Mouse (Mus musculus) bone marrow, adult 2 months (tissue): ENCODE measurements around the gene Uba52. TPM values are rescaled to one million over a fixed set of nuclear protein-coding genes. Genes with fewer than 3 reads are reported as not detected.

Source experiments
- H3K27ac ChIP-seq: fragments of 200-500 bp; 2 replicates; pipeline ENCODE4 v1.5.1; 2012; ENCODE audit warnings: low read depth, mild to moderate bottlenecking, control low read depth, inconsistent platforms, low read length; ENCODE audit not compliant: control insufficient read depth, poor library complexity, insufficient read depth
- H3K4me1 ChIP-seq: fragments of 200-500 bp; 2 replicates; pipeline ENCODE4 v1.6.1; 2011; ENCODE audit warnings: low read length; ENCODE audit not compliant: control insufficient read depth, insufficient read depth
- H3K4me3 ChIP-seq: fragments of 200-500 bp; replicated peaks from 2 replicates; pipeline ENCODE3; 2011; ENCODE audit warnings: mild to moderate bottlenecking, low read depth, low read length, control low read depth; ENCODE audit not compliant: control insufficient read depth
- CTCF ChIP-seq: fragments of 200-500 bp; IDR thresholded peaks from 2 replicates; pipeline ENCODE4 v1.5.1; 2011; ENCODE audit warnings: low read length, control low read depth; ENCODE audit not compliant: control insufficient read depth, insufficient read depth
- POLR2A ChIP-seq: fragments of 200-500 bp; IDR thresholded peaks from 2 replicates; pipeline ENCODE4 v1.6.1; 2011; ENCODE audit warnings: low read depth, mild to moderate bottlenecking, control low read depth, low read length, borderline replicate concordance; ENCODE audit not compliant: control insufficient read depth
- WGBS: fragments of 180-500 bp; shearing (Covaris S2); methylation state at CpG from one replicate; pipeline ENCODE4 v1.1.7; 2018; 5-methylcytosine and 5-hydroxymethylcytosine counted together
- polyA plus RNA-seq: library from polyadenylated mRNA; stranded (reverse); fragments of >200 nt; gene quantifications from 2 replicates; pipeline ENCODE4 v1.2.4, GENCODE M21; 2011; ENCODE audit warnings: low replicate concordance; ENCODE audit not compliant: missing spikeins, insufficient read depth, insufficient read length

Gene Uba52
- polyA plus RNA-seq, 1 experiment = 961 TPM

DNA sequence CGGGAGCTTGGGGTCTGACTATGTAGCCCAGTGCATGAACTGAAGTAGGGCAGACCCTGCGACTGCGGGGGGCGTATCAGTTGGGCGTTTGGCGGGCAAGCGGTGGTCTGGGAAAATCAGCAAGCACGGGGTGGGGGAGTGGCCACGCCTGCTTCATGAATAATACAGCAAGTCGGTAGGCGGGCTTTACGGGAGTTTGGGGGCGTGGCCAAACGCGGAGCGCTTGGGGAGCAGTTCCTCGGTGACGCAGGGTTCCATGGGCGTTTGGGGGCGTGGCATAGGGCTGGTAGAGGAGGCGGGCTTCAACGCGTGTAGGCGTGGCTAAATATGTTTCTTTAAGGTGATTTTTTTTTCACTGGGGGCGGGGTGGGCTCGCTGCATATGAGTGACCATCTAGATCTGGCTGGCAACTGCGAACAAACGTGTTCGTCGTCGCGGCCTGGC lies 28.1 kb upstream of the Uba52 start:
- WGBS = under 1% methylated on average over 32 of the region's 32 CpGs
- H3K4me1 ChIP-seq = peaks cover 7% of the 10 kb centered on the region
- peak overlapping the region; percentile 70 for H3K4me3 ChIP-seq
- H3K27ac ChIP-seq = peak overlapping the region; percentile 85
- TF ChIP-seq CTCF = no peak
- TF ChIP-seq POLR2A = no peak

DNA sequence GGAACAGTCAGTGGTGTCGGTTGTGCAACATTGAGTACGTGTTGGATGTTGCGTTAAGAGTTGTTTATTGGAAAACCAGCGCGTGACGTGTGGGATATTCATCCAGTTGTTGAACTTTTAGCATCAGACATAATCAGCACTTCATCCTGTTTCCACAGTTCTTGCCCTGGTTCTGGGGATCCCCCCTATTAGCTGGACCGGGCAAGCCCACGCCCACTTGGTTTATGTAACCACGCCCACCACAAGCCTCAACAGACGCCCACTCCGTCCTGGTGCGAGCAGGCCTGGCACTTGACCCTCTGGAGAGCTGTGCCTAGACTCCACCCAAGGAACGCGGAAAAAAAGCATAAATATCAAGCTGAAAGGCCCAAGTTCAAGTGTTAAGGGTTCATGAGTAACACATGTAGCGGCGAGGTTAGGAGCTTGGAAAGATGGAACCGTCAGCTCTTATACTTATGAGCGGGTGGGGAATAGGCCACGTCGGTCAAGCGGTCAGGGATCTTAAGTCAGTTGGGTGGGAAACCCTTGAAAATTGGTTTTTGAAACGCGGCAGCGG lies 27.5 kb upstream of the Uba52 start:
- H3K4me3 ChIP-seq = peak overlapping the region; percentile 68
- H3K4me1 ChIP-seq = peaks cover 4% of the 10 kb centered on the region; the same call in 1 of the 2 replicates
- H3K27ac ChIP-seq = peak overlapping the region; percentile 43
- TF ChIP-seq CTCF = no peak
- no peak for TF ChIP-seq POLR2A
- 11% methylated on average over 24 of the region's 24 CpGs for WGBS

GRCm38 (mm10) chr8:70535701-70536100 lies 25.1 kb upstream of the Uba52 start:
- H3K4me3 ChIP-seq = no peak overlapping the region
- no peak overlapping the region for H3K27ac ChIP-seq
- no peak for TF ChIP-seq POLR2A
- no peak for TF ChIP-seq CTCF
- peaks cover 4% of the 10 kb centered on the region; the same call in 1 of the 2 replicates for H3K4me1 ChIP-seq
- WGBS = 90% methylated on average over 2 of the region's 2 CpGs

- TF ChIP-seq CTCF (no peak), POLR2A (no peak)
- 83% methylated on average over 3 of the region's 3 CpGs for WGBS
- Histone ChIP-seq H3K4me1 (peaks cover under 1% of the 10 kb centered on the region; the same call in 1 of the 2 replicates), H3K27ac (no peak overlapping the region), H3K4me3 (no peak overlapping the region)
Observed at GRCm38 (mm10) chr8:70535221-70535620, 24.6 kb upstream of the Uba52 start.

GRCm38 (mm10) chr8:70534281-70534680 lies 23.7 kb upstream of the Uba52 start:
- Histone ChIP-seq H3K4me3 (no peak overlapping the region), H3K4me1 (no peaks in the 10 kb centered on the region; the same call in 1 of the 2 replicates), H3K27ac (no peak overlapping the region)
- no peak for TF ChIP-seq POLR2A
- no peak for TF ChIP-seq CTCF
- WGBS = 92% methylated on average over 12 of the region's 12 CpGs

DNA sequence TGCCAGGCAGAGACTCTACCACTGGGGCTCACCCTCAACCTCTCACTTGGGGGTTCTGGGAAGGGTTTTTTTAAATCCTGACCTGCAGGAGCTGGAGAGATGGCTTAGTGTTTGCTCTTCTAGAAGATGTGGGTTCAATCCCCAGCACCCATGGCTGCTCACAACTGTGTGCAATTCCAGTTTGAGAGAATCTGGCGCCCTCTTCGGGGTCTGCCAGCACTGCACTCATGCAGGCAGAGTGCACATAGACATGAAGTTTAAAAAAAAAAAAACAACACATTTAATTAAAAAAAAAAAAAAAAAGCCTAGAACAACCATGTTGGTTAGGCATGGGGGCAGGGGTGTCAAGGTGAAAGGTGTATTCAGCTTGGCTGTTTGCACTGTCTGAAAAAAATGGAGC lies 19.7 kb upstream of the Uba52 start:
- H3K4me3 ChIP-seq = no peak overlapping the region
- no peak overlapping the region for H3K27ac ChIP-seq
- TF ChIP-seq POLR2A (no peak), CTCF (no peak; the same call in 1 of the 2 replicates)
- H3K4me1 ChIP-seq = peaks cover 5% of the 10 kb centered on the region
- WGBS = 85% methylated on average over 2 of the region's 2 CpGs

DNA sequence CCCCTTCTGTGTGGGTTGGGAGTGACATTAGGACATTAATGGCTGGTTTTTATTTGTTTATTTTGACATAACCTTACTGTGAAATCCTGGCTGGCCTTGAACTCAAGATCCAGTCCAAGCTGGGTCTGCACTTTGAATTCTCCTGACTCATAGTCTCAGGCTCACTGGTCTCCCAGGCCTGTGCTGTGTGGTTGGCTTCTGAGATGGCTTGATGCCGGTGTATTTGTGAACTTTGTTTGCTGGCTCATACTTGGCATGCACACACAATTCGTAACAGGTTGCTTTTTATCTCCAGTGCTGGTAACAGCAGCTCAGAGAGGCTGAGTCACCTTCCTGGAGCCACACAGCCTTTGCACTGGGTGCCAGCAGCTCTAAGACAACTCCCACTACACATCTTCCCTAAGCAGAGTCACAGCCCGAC lies 19.1 kb upstream of the Uba52 start:
- H3K27ac ChIP-seq = no peak overlapping the region
- peaks cover 5% of the 10 kb centered on the region for H3K4me1 ChIP-seq
- no peak overlapping the region for H3K4me3 ChIP-seq
- WGBS = 65% methylated on average over 3 of the region's 3 CpGs
- TF ChIP-seq CTCF (no peak), POLR2A (no peak)

GRCm38 (mm10) chr8:70529299-70529698 lies 18.7 kb upstream of the Uba52 start:
- no peak overlapping the region for H3K27ac ChIP-seq
- peaks cover 5% of the 10 kb centered on the region for H3K4me1 ChIP-seq
- no peak for TF ChIP-seq POLR2A
- no peak for TF ChIP-seq CTCF
- no peak overlapping the region for H3K4me3 ChIP-seq
- 37% methylated on average over 5 of the region's 5 CpGs for WGBS

GRCm38 (mm10) chr8:70528182-70528797 lies 17.7 kb upstream of the Uba52 start:
- peak overlapping the region; percentile 87 for H3K27ac ChIP-seq
- no peak for TF ChIP-seq POLR2A
- TF ChIP-seq CTCF = no peak
- H3K4me3 ChIP-seq = peak overlapping the region; percentile 88
- WGBS = 12% methylated on average over 13 of the region's 13 CpGs
- H3K4me1 ChIP-seq = peaks cover 5% of the 10 kb centered on the region
